8 mouse cellular contexts compared by ENCODE assay signal in the genomic region with DNA sequence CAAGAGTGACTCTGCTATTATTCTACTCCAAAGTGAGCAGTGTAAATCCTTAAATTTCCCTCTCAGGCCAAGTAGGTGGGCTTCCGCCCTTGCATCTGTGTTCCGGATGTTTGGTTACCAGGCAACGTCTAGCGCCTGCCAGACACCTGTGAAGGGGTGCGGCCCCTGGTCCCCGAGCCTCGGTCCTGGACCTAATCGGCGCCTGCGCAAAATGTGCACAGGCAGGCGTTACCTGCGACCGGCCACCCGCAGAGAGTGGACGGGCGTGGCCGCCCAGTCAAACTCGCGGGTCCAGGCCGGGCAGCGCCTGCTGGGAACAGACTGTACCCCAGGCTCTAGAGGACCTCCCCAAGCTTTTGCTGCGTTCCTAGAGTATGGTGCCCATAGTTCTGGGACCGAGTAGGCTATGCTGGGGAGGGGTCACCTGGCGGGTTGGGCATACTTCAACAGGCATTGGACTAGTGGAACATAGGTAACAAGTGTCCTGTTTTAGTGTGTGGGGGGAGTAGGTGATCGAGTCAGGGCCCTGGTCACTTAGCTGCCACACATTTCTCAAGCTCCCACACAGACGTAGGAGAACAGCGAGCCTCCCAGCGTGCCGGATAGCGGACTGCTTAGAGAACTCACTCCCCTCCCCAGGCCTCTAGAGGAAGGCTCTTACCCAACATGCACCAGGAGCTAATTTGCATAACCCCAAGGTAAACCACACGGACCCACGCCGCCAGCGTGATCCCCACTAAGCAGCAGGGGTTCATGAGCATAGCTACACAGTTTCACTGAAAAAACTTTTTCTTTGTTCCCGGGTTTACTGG.
DNase-seq lines count a peak whose midpoint lies in the region; ATAC-seq lines count a peak whose summit lies in the region.

No protein-coding gene starts in this region.

- H3K9me3 ChIP-seq in heart, embryonic 11.5 days (replicated peaks; ENCODE audit: control insufficient read depth, low read length) = no peaks in the 10 kb centered on the region
- peaks cover 5% of the 10 kb centered on the region; the same call in 1 of the 2 replicates for H3K9me3 ChIP-seq in kidney, embryonic 16.5 days (ENCODE audit: low read length)
- H3K9me3 ChIP-seq in liver, embryonic 11.5 days (ENCODE audit: control insufficient read depth, low read length) = no peaks in the 10 kb centered on the region
- no peaks in the 10 kb centered on the region for H3K9me3 ChIP-seq in stomach, embryonic 14.5 days (ENCODE audit: control insufficient read depth, low read depth, low read length)

- WGBS in heart, embryonic 11.5 days (ENCODE audit: insufficient replicate concordance) = under 1% methylated on average over 35 of the region's 35 CpGs
- WGBS in kidney, embryonic 16.5 days = 0% methylated on average over 35 of the region's 35 CpGs
- under 1% methylated on average over 35 of the region's 35 CpGs for WGBS in liver, embryonic 11.5 days
- WGBS in stomach, embryonic 14.5 days = under 1% methylated on average over 35 of the region's 35 CpGs

- ATAC-seq in erythroblast, adult 5-6 weeks (replicated peaks; ENCODE audit: low FRiP score, poor library complexity, severe bottlenecking) = peak; percentile 83
- ATAC-seq in heart, embryonic 11.5 days (replicated peaks; ENCODE audit: insufficient number of reproducible peaks, low FRiP score, low TSS enrichment) = peak; percentile 89
- peak; percentile 91 for ATAC-seq in kidney, embryonic 16.5 days (ENCODE audit: low FRiP score, low TSS enrichment)
- ATAC-seq in liver, embryonic 11.5 days (replicated peaks; ENCODE audit: low FRiP score) = peak; percentile 86
- peak; percentile 87 for ATAC-seq in stomach, embryonic 14.5 days (ENCODE audit: insufficient number of reproducible peaks, insufficient read depth, low FRiP score, low read depth)

- H3K9ac ChIP-seq in heart, embryonic 11.5 days (ENCODE audit: low read depth, low read length) = peak overlapping the region; percentile 82
- peak overlapping the region; percentile 90 for H3K9ac ChIP-seq in kidney, embryonic 16.5 days (replicated peaks; ENCODE audit: low read length)
- H3K9ac ChIP-seq in liver, embryonic 11.5 days (ENCODE audit: low read depth, low read length) = peak overlapping the region; percentile 66
- peak overlapping the region; percentile 47 for H3K9ac ChIP-seq in stomach, embryonic 14.5 days (replicated peaks; ENCODE audit: low read depth, low read length)

- H3K4me1 ChIP-seq in heart, embryonic 11.5 days (ENCODE audit: control insufficient read depth, insufficient read depth, low read length) = no peaks in the 10 kb centered on the region
- H3K4me1 ChIP-seq in kidney, embryonic 16.5 days (ENCODE audit: insufficient read depth, low read length) = peaks cover 12% of the 10 kb centered on the region
- peaks cover 9% of the 10 kb centered on the region; the same call in 1 of the 2 replicates for H3K4me1 ChIP-seq in liver, embryonic 11.5 days (replicated peaks; ENCODE audit: control insufficient read depth, insufficient read depth, low read length)
- peaks cover 6% of the 10 kb centered on the region; the same call in 1 of the 2 replicates for H3K4me1 ChIP-seq in stomach, embryonic 14.5 days (ENCODE audit: control insufficient read depth, insufficient read depth, low read length)

- peak overlapping the region; percentile 70 for H3K4me2 ChIP-seq in heart, embryonic 11.5 days
- peak overlapping the region; percentile 69 for H3K4me2 ChIP-seq in kidney, embryonic 16.5 days (replicated peaks; ENCODE audit: low read depth, low read length)
- H3K4me2 ChIP-seq in liver, embryonic 11.5 days = peak overlapping the region; percentile 80
- H3K4me2 ChIP-seq in stomach, embryonic 14.5 days (replicated peaks; ENCODE audit: low read depth, low read length) = peak overlapping the region; percentile 55

- peak overlapping the region; percentile 84 for H3K4me3 ChIP-seq in heart, embryonic 11.5 days (ENCODE audit: low read depth, low read length)
- peak overlapping the region; percentile 96 for H3K4me3 ChIP-seq in kidney, embryonic 16.5 days (ENCODE audit: low read length)
- peak overlapping the region; percentile 68 for H3K4me3 ChIP-seq in liver, embryonic 11.5 days (ENCODE audit: low read depth, low read length)
- peak overlapping the region; percentile 90 for H3K4me3 ChIP-seq in stomach, embryonic 14.5 days (ENCODE audit: low read depth, low read length)

- DNase-seq in B cell, adult 2 months = peak; percentile 88 to 91
- peak; percentile 98 for DNase-seq in brain, adult 2 months (ENCODE audit: low read depth, low spot score)
- DNase-seq in liver, embryonic 11.5 days (ENCODE audit: low spot score) = peak; percentile 82
- peak; percentile 98 for DNase-seq in naive thymus-derived CD4-positive, alpha-beta T cell, adult 2 months (ENCODE audit: low read depth)

- H3K27ac ChIP-seq in heart, embryonic 11.5 days (ENCODE audit: low read depth, low read length) = peak overlapping the region; percentile 76
- H3K27ac ChIP-seq in kidney, embryonic 16.5 days (ENCODE audit: low read length) = peak overlapping the region; percentile 93
- peak overlapping the region; percentile 36 for H3K27ac ChIP-seq in liver, embryonic 11.5 days (ENCODE audit: low read depth, low read length)
- peak overlapping the region; percentile 92 for H3K27ac ChIP-seq in stomach, embryonic 14.5 days (ENCODE audit: low read length)

- H3K36me3 ChIP-seq in heart, embryonic 11.5 days (ENCODE audit: control insufficient read depth, insufficient read depth, low read length) = no peaks in the 10 kb centered on the region
- H3K36me3 ChIP-seq in kidney, embryonic 16.5 days (ENCODE audit: insufficient read depth, low read length) = no peaks in the 10 kb centered on the region
- no peaks in the 10 kb centered on the region for H3K36me3 ChIP-seq in liver, embryonic 11.5 days (ENCODE audit: control insufficient read depth, insufficient read depth, low read length)
- H3K36me3 ChIP-seq in stomach, embryonic 14.5 days (ENCODE audit: control insufficient read depth, insufficient read depth, low read length) = no peaks in the 10 kb centered on the region

- H3K27me3 ChIP-seq in heart, embryonic 11.5 days (ENCODE audit: control insufficient read depth, insufficient read depth, low read length) = no peaks in the 10 kb centered on the region
- no peaks in the 10 kb centered on the region for H3K27me3 ChIP-seq in kidney, embryonic 16.5 days (ENCODE audit: insufficient read depth, low read length)
- H3K27me3 ChIP-seq in liver, embryonic 11.5 days (replicated peaks; ENCODE audit: control insufficient read depth, insufficient read depth, low read length) = no peaks in the 10 kb centered on the region
- H3K27me3 ChIP-seq in stomach, embryonic 14.5 days (ENCODE audit: control insufficient read depth, insufficient read depth, low read length) = no peaks in the 10 kb centered on the region

Comparison
In these comparisons a context has a peak if more than half of its experiments do, and no peak if none do; other contexts are left out.
1. Peak in every context shown above with its lines: DNase-seq, ATAC-seq, H3K4me3 ChIP-seq and H3K27ac ChIP-seq.
2. H3K27ac ChIP-seq: peak in every context shown above with its lines; median percentile 93 in kidney, embryonic 16.5 days; 92 in stomach, embryonic 14.5 days; 76 in heart, embryonic 11.5 days; 36 in liver, embryonic 11.5 days.